Mouse (Mus musculus) right cerebral cortex, postnatal 10 days (tissue): ENCODE measurements around the gene Lrtm2.

Source experiments
- DNase-seq, 2 experiments: peaks; one replicate each; pipeline ENCODE4 v3.0.0; 2021; ENCODE audit warnings: low spot score in 2 of 2

Gene Lrtm2

GRCm38 (mm10) chr6:119336124-119336523 is 5.6 kb upstream of the Lrtm2 start:
- DNase-seq: no peak

DNA sequence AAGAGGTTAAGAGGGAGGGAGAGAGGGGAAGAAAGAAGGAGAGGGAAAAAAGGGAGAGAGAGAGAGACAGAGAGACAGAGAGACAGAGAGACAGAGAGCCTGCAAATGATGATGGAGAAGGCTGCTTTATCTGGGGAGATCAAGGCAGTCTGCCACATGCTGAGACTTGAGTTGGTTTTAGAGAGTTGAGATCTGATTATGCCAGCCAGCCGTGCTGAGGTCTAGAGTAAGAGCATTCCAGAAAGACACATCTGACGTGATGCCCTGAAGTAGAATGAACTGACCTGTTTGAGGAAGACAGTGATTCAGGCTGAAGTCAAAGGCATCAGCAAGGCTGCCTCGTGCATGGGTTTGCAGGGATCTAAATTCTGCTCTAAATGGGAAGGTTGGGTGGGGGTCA is 3.3 kb upstream of the Lrtm2 start:
- DNase-seq: no peak

- no peak for DNase-seq
Observed at GRCm38 (mm10) chr6:119333202-119333601, 2.6 kb upstream of the Lrtm2 start.

GRCm38 (mm10) chr6:119332111-119332510 is 1.5 kb upstream of the Lrtm2 start:
- no peak for DNase-seq

DNA sequence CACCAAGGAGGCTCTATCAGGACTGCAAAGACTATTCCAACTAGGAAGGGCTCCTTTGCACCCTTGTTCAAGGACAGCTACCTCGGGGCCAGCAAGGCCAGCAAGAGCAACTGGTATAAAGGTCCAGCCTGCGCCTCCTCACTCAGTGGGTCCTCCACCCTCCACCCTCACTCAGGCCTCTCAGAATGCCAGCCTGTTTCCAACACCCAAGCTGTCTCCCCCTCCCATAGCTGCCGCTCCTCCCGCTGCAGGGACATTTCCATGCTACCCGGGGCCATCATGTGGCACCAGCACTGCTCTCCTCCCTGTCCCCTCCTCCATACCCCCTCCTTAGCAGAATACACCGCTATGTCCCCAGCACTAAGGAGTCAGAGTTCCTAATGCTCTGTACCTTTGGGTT is 630 bp downstream of the Lrtm2 start:
- DNase-seq: peak; percentile 63 to 73

DNA sequence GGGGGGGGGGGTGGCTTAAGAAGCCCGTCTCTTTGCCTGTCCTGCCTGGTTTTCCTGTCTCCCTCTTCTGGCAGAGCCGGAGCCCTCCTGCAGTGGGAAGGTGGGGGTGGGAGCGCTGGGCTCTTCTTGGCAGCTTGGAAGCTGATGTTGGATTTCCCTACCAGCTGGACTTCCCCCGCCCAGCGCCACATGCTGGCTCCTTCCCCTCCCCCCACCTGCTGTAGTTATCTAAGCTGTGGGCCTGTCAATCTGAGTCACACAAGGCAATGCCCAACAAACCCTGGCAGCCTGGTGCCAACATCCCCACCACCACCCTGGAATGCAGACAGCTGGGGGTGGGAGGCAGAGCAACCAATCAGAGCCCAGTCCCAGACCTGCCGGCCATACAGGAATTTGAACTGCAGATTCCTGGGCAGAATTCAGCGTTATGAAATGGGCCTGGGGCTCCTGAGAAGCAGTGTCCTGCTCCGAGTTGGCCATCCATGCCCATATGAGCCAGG is 1.3 kb downstream of the Lrtm2 start:
- peak; percentile 93 to 96 for DNase-seq

DNA sequence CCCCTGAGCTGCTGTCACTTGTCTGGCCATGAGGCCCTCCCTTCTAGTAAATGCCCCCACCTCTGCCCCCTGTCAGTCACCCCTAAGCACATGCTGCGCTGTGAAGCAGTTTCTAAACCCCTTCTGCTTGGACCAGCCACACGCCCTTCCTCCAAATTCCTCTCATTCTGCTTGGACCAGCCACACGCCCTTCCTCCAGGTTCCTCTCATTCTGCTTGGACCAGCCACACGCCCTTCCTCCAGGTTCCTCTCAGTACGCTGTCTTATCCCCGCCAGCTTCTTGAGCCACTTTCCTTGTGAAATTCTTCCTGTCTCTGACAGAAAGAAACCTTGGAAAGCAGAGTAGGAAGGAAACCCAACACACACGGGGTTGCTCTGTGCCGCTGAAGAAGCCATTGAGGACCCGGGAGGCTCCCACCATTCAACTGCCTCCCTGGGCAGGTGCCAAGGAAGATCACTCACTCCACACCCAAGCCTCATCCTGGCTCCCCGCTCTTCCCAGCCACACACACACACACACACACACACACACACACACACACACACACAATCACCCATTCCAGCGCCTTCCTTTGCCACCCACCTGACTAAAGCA is 1.9 kb downstream of the Lrtm2 start:
- DNase-seq: peak; percentile 77 to 79

DNA sequence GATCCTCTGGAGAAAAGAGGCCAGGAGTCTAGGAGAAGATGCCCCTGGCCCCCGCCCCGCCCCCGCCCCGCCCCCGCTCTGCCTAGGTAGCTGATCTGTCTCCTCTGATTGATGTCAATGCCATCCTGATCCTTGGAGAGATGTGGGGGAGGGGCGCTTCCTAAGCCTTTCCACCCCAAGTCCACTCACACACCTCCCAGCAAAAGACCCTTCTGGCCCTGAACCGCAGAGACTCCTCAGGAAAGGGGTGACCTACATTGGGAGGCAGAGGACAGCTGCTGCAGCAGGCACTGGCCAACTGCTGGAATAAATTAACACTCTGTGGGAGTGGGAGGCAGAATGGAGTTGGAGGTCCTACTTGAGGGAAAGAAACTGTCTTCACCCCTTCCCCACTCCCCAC is 4.0 kb downstream of the Lrtm2 start:
- no peak for DNase-seq

DNA sequence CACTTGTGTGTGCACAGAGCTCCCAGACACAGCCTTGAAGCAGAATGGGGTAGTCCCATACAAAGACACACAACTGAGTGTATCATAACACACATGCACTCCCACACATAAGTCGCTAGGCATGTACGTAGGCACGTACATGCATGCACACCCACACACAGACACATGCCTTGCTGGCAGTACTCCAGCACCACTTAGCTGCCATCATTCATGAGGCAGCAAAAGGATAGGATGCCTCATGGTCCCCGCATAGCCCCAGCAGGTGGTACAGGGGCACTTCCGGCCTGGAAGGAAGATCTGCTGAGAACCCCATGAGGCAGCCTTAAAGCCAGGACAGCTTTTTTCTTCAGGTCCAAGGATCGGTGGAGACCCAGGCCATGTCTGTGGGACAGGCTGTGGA is 4.6 kb downstream of the Lrtm2 start:
- no peak for DNase-seq

DNA sequence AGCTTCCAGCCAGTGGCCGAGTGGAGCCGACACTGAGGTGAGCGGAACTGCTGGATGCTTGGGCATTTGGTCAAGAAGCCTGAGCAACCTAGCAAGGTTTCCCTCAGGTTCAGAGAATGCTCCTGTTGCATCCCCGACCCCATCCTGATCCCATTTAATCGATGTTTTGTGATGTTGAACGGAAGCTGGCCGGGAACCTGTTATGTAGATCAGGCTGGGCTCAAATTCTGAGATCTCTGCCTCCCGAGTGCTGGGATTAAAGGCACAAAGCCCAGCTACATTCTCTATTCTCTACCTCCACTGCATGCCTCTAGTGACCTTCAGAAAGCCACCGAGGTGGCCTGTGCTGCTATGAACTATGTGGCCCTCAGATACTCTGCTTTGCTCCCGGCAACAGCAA is 5.8 kb downstream of the Lrtm2 start:
- DNase-seq: no peak

- DNase-seq: peak; percentile 79 to 86
Observed at GRCm38 (mm10) chr6:119321752-119322151, 8.8 kb downstream of the Lrtm2 start.

DNA sequence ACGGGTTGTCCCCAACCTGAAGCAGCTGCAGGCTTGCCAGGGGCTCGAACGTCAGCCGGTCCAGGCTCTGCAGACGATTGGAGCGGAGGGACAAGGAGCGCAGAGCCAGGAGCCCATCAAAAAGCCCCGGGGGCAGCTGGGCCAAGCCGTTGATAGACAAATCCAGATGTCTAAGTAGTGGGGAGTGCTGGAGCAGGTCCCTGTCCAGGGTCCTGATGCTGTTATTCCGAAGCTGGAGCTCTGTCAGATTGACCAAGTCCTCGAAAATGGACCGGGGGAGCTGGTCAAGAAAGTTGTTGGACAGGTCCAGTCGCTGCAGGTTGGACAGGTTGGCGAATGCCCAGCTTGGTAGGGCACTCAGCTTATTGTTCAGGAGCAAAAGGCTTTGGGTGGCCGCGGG is 10.1 kb downstream of the Lrtm2 start:
- DNase-seq: peak in 1 of 2 experiments; percentile 38

- peak in 1 of 2 experiments; percentile 45 for DNase-seq
Observed at GRCm38 (mm10) chr6:119319358-119319757, 11.2 kb downstream of the Lrtm2 start.

- DNase-seq: peak; percentile 63 to 84
Observed at GRCm38 (mm10) chr6:119318732-119319131, 11.8 kb downstream of the Lrtm2 start.

DNA sequence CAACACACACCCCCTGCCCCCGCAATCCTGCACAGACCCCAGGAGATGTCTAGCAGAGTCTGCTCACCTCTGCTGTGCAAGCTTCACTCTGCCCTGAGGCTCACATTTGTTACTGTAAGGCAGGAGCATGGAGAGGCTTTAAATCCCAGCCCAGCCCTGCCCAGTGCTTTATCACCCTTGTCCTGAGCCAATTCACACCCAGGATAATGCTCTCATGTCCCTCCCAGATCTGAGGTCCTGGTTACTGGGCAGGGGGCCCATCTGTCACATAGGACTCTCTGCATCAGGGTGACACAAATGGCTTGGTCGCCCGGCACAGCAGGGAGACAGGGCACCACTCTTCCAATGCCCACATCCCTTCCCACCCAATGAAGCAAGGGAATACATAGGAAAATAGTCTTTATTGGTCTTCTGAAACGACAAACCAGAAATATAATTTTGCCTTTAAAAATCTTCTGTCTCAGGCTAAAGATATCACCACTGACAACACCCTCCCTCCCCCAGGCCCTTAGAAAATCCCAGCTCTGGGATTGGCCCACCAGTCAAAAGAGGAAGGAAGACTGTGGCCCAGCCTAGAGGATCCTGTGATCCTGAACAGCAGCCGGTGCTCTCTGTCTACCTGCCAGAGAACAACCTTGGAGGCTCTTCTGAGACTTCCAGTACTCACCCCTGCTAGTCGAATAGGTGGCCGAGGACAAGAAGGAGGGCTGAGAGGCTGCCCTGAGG is 15.7 kb downstream of the Lrtm2 start:
- peak; percentile 66 to 77 for DNase-seq

DNA sequence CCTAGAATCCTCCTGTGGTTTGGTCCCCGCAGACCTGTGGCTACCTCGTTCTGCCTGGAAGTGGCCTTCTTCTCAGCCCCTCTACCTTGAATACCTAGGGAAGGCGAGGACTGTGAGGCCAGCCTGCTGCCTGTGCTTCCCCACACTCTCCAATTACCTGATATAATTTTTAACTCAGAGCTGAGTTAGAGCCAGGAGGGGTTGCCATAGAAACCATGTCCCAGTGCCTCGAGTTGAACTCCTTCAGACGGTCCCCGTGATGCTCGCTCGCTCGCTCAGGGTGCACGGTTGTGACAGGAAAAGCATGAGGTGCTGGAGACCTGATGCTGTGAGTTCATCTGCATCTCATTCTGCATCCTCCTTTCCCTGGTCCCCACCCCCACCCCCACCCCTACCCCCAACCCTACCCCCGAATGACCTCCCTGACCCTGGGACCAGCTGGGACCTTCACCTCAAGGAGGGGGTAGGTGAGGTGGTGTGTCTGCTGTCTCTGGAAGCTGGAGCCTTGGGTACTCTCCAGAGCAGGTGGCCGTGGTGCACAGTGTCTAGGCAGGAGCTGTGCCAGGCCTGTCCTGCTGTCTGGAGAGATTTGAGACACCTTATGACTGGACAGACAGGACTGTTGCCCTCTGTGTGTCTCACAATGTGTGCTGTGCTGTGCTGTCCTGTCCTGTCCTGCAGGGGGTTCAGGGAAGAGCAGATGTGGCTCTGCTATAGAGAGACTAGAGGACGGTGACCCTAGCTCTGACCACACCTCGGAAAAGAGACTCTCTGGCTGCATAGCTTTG is 16.8 kb downstream of the Lrtm2 start:
- DNase-seq: peak; percentile 81 to 85

GRCm38 (mm10) chr6:119313096-119313495 is 17.5 kb downstream of the Lrtm2 start:
- peak; percentile 41 to 51 for DNase-seq

GRCm38 (mm10) chr6:119312381-119312780 is 18.2 kb downstream of the Lrtm2 start:
- peak in 1 of 2 experiments; percentile 30 for DNase-seq

DNA sequence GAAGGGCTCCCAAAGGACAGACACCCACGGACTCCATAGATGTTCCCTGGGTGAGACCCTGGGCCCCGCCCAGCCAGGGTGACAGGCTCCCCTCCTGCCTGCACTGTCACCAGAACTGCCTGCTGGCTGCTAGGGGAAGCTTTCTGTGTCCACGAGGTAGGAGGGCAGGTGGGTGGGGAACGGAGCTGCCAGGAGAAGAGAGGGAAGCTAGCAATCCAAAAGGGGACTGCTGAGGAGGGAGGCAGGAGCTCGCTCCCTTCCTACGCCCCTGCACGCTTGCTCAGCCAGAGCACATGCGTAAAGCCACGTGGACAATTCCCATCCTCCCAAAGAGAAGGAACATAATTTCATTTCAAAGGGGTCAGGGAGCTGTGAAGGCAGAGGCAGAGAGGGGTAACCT is 20.4 kb downstream of the Lrtm2 start:
- DNase-seq: peak; percentile 66 to 74

DNA sequence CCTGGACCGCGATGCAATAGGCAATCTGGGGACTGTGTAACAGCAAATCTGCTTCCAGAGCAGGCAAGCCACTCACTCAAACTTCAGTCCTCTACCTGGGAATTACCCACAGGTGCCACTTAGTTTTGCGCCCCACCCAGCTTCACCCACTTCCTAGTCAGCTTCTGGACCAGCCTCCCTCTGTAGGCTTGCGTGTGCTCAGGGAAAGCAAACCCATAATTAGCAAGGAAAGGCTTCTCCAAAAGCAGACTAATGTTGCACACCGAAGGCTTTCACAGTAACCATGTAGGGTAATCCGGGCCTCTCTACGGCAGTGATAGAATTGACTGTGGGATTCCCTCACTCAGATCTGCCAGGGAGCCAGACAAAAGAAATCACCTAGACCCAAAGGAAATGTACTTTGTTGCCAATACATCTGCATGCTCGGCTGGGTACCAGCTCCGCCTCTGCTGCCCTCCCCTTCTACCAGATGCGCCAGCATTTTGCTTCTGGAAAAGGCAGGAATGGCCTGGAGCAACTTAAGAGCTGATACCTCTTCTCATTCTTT is 22.6 kb downstream of the Lrtm2 start:
- peak in 1 of 2 experiments; percentile 29 for DNase-seq

DNA sequence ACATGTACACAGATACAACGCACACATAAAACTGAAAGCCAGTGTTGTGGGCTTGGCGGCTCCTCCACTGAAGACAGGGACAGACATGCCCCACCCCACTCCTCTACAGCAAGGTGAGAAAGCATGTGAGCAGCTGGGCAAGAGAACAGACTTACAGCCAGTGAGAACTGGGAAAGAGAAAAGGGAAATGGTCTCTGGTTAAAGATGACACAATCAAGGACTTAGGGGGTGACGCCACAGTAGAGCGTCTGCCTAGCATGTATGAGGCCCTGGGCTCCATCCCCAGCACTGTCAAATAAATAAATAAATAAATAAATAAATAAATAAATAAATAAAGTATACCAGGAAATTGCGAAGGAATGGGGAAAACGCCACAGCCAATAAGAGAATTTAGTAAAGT is 27.2 kb downstream of the Lrtm2 start:
- DNase-seq: no peak

- no peak for DNase-seq
Observed at GRCm38 (mm10) chr6:119301310-119301709, 29.3 kb downstream of the Lrtm2 start.
